Mouse (Mus musculus) central nervous system, embryonic 18 days (tissue): ENCODE data around the gene Ap1m2. TPM values are rescaled to one million over a fixed set of nuclear protein-coding genes. Genes with fewer than 3 reads are reported as not detected.

Experiments
- polyA plus RNA-seq: library from polyadenylated mRNA; depleted of rRNA; stranded (reverse); fragments of >200 nt; gene quantifications from 2 replicates; pipeline ENCODE4 v1.2.3, GENCODE M21; 2012; rRNA removed

Ap1m2 gene
- polyA plus RNA-seq, result 4.3 and 4.5 TPM in 2 replicates

DNA sequence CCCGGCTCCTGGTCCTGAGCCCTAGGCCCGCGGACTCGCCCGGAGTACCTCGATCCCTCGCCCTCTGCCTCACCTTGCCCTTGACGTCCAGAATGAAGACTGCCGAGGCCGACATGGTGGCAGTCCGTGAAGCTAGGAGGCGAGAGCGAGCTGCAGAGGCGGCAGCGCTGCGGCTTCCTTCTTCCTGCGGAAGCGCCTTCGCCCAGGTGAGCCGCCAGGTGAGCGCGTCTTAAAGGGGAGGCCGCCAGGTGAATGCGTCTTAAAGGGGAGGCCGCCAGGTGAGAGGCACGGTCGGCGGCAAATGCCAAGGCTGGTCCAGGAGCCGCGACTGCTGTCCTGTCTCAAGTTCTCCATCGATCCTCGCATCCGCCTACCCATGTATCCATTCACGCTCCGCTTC lies at the start of gene Ap1m2:
Gene Ap1m2 (minus strand): TSS at position 204 of the 400 bp plus-strand sequence.

DNA sequence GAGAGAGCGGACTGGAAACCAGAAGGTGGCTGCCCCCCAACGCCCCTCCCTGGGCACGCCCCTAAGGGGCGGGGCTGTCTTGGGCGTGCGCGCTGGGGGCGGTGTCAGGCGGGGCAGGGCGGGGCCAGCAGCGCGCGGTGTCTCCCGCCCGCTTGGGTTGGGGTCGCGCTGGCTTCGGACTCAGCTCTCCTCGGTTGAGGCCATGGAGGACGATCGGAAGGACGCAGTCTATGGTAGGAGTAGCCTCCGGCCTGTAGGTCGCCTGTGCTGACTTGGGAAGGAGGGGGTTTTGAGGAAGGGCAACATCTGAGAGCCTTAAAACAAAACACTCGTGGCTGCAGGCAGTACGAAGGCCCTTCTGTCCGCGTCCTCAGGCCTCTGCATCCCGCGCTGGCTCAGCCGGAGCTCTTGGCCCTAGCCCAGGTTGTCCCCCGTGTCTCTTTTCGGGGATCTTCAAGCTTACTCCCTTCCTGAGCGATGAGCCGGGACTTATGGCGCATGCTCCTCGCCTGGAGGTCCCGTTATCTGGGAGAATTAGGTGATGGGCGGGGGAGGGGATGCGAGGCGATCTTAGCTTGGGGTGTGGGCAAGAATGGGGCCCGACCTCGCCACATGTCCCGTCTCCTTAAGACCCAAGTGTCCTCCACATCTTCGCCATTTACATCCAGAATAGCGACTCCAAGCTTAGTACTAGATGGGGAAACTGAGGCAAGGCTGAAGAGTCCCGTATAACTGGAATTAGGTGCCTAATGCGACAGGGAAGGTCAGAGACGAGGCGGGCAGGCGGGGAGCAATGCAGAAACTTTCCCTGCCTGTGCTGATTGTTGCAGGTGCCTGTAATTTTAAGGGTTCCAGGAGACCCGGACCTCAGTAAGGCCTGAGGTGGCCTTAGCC lies 8.7 kb upstream of the Ap1m2 start, which contains the start of gene Slc44a2:
Gene Slc44a2 (plus strand): TSS at position 80 of the 894 bp plus-strand sequence.

DNA sequence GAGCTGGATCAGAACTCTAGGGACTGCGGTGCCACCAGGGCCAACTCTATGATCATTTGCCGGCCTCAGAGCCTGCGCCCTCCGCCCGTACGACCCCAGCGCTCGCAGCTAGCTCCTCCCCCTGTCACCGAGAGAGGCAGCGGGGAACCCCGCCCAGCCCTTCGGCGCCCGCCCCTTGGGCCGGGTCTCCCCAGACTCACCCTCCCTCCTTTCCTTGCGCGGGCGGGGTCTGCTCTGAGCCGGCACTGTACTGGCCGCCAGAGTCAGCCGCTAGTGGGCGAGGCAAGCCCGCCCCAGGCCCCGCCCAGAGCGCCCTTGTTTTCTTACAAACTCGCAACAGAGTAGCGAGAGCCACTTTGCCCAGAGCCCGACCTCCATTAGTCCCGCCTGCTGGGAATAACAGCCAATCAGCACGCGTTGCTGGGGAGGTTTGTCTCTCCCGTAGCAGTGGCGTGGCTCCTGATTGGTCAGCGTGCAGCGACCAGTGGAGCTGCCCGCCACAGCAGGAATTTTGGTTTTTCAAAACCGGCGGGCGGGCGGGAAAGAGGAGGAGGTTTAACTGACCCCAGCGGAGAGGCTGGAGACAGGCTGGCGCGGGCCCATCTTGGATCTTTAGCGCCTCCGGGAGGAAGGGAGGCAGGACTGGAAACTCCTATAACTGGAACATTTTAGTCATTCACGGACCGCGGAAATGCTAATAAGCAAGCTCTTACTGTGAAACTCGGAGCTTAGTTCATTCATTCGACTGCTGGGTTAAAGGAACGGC lies 20.9 kb downstream of the Ap1m2 start, which contains the start of gene Cdkn2d:
Gene Cdkn2d (minus strand): TSS at position 386 of the 766 bp plus-strand sequence.

GRCm38 (mm10) chr9:21287571-21288402 lies 24.4 kb downstream of the Ap1m2 start, which contains the start of gene Kri1:
Gene Kri1 (minus strand): TSS chr9:21287969.

DNA sequence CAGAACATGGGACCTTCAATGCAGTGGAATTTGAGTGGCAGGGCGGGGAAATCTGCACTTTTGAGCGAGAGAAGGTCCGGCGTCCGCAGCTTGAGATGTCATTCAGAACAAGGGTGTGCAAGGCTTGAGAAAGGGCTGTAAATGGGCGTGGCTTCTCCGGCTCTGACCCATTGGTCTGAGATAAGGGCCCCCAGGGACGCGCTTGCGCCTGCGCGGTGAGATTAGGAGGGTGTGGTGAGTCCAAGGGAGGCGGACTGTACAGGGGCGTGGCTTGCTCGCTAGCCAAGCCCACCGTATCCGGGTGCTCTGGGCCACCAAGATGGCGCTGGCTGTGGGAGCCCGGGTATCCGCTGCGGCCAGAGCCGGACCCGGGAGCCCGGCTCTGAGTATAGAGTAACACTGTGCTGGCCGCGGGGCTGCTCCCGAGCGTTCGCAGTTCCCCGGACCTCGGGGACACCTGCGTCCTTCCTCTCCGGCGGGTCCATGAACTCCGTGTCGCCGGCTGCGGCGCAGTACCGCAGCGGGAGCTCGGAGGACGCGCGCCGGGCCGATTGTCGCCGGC lies 47.1 kb downstream of the Ap1m2 start, which contains the start of gene Atg4d:
Gene Atg4d (plus strand): TSS at position 294 of the 562 bp plus-strand sequence.

GRCm38 (mm10) chr9:21248326-21248725 lies 63.8 kb downstream of the Ap1m2 start, which contains the start of gene S1pr5:
Gene S1pr5 (minus strand): TSS chr9:21248443.

Other genes with a start within 250 kb of the Ap1m2 start
- 1.1 and 1.9 TPM in 2 replicates for gene Zglp1, start 245.2 kb downstream of the Ap1m2 start, polyA plus RNA-seq
- gene Gm49373, start 239.2 kb downstream of the Ap1m2 start, polyA plus RNA-seq, result 3.2 and 3.9 TPM in 2 replicates
- gene Fdx1l, start 238.7 kb downstream of the Ap1m2 start, polyA plus RNA-seq, result 79.5 and 87.8 TPM in 2 replicates
- gene Gm38431, start 220.3 kb downstream of the Ap1m2 start, polyA plus RNA-seq, result 4.5 and 5.2 TPM in 2 replicates
- 34.8 and 34.9 TPM in 2 replicates for gene Raver1, start 220.3 kb downstream of the Ap1m2 start, polyA plus RNA-seq
- gene Tyk2, start 181.1 kb downstream of the Ap1m2 start, polyA plus RNA-seq, result 16.1 and 17.2 TPM in 2 replicates
- 190 and 195 TPM in 2 replicates for gene Cdc37, start 162.4 kb downstream of the Ap1m2 start, polyA plus RNA-seq
- 27.4 and 29.2 TPM in 2 replicates for gene Pde4a, start 146.6 kb downstream of the Ap1m2 start, polyA plus RNA-seq
- gene Keap1, start 73.0 kb downstream of the Ap1m2 start, polyA plus RNA-seq, result 50.4 and 54.6 TPM in 2 replicates
- gene S1pr5, start 63.9 kb downstream of the Ap1m2 start, polyA plus RNA-seq, result 3.7 and 4.0 TPM in 2 replicates
- gene Atg4d, start 47.0 kb downstream of the Ap1m2 start, polyA plus RNA-seq, result 36.6 and 38.5 TPM in 2 replicates
- 37.2 and 41.4 TPM in 2 replicates for gene Kri1, start 24.4 kb downstream of the Ap1m2 start, polyA plus RNA-seq
- gene Cdkn2d, start 20.9 kb downstream of the Ap1m2 start, polyA plus RNA-seq, result 82.3 and 95.8 TPM in 2 replicates
- gene Slc44a2, start 8.4 kb upstream of the Ap1m2 start, polyA plus RNA-seq, result 70.2 and 71.3 TPM in 2 replicates
- 161 and 172 TPM in 2 replicates for gene Ilf3, start 55.5 kb upstream of the Ap1m2 start, polyA plus RNA-seq
- 86.6 and 86.7 TPM in 2 replicates for gene Qtrt1, start 99.5 kb upstream of the Ap1m2 start, polyA plus RNA-seq
- gene Dnm2, start 112.6 kb upstream of the Ap1m2 start, polyA plus RNA-seq, result 66.8 and 77.4 TPM in 2 replicates
- 35.4 and 42.5 TPM in 2 replicates for gene Tmed1, start 197.9 kb upstream of the Ap1m2 start, polyA plus RNA-seq
- gene AB124611, start 213.8 kb upstream of the Ap1m2 start, polyA plus RNA-seq, result 0.58 and 0.72 TPM in 2 replicates
- gene Carm1, start 234.6 kb upstream of the Ap1m2 start, polyA plus RNA-seq, result 79.8 and 94.0 TPM in 2 replicates